Mouse (Mus musculus) erythroid progenitor cell, adult 5-6 weeks (primary cell): ENCODE results near the gene Jaml. TPM values are rescaled to one million over a fixed set of nuclear protein-coding genes. Genes with fewer than 3 reads are reported as not detected.

ENCODE experiments used
- total RNA-seq, 2 experiments: library from RNA; stranded (forward) in 1 of 2; stranded (reverse) in 1 of 2; fragments of 150-400 nt in 1 of 2; fragments of 186-747, 209-891 nt in 1 of 2; gene quantifications; 2 replicates each; pipeline versions ENCODE4 v1.2.3 to v1.2.4; 2015 to 2017; ENCODE audit warnings: low replicate concordance in 2 of 2

The Jaml gene
- total RNA-seq, 2 experiments from 2014 or later = 5.7 TPM; not detected in 1

Other genes starting within 250 kb of the Jaml start
- 59.5 and 91.4 TPM in 2 replicates for gene Kmt2a, start 197.9 kb upstream of the Jaml start, total RNA-seq (2015; ENCODE audit: low replicate concordance)
- 18.1 and 23.3 TPM in 2 replicates for gene Kmt2a, start 197.9 kb upstream of the Jaml start, total RNA-seq (2017; ENCODE audit: low replicate concordance)
- 236 and 252 TPM in 2 replicates for gene Atp5l, start 158.4 kb upstream of the Jaml start, total RNA-seq (2015; ENCODE audit: low replicate concordance)
- gene Atp5l, start 158.4 kb upstream of the Jaml start, total RNA-seq (2017; ENCODE audit: low replicate concordance) = 17.0 and 145 TPM in 2 replicates
- 41.1 and 41.8 TPM in 2 replicates for gene Ube4a, start 113.6 kb upstream of the Jaml start, total RNA-seq (2015; ENCODE audit: low replicate concordance)
- gene Ube4a, start 113.6 kb upstream of the Jaml start, total RNA-seq (2017; ENCODE audit: low replicate concordance) = 33.1 and 35.5 TPM in 2 replicates
- gene Cd3g, start 98.8 kb upstream of the Jaml start, total RNA-seq (2015; ENCODE audit: low replicate concordance) = 6.3 and 14.1 TPM in 2 replicates
- gene Cd3g, start 98.8 kb upstream of the Jaml start, total RNA-seq (2017; ENCODE audit: low replicate concordance) = 15.0 and 15.1 TPM in 2 replicates
- 2.5 and 2.9 TPM in 2 replicates for gene Cd3d, start 97.4 kb upstream of the Jaml start, total RNA-seq (2015; ENCODE audit: low replicate concordance)
- 5.8 TPM in 1 of 2 replicates, not detected in the other for gene Cd3d, start 97.4 kb upstream of the Jaml start, total RNA-seq (2017; ENCODE audit: low replicate concordance)
- 7.2 and 23.9 TPM in 2 replicates for gene Cd3e, start 69.6 kb upstream of the Jaml start, total RNA-seq (2015; ENCODE audit: low replicate concordance)
- 1.0 and 6.5 TPM in 2 replicates for gene Cd3e, start 69.6 kb upstream of the Jaml start, total RNA-seq (2017; ENCODE audit: low replicate concordance)
- not detected in 2 replicates for gene Mpzl2, start 39.4 kb upstream of the Jaml start, total RNA-seq (2015; ENCODE audit: low replicate concordance)
- not detected in 2 replicates for gene Mpzl2, start 39.4 kb upstream of the Jaml start, total RNA-seq (2017; ENCODE audit: low replicate concordance)
- 1.7 TPM in 1 of 2 replicates, not detected in the other for gene Mpzl3, start 24.0 kb upstream of the Jaml start, total RNA-seq (2015; ENCODE audit: low replicate concordance)
- gene Mpzl3, start 24.0 kb upstream of the Jaml start, total RNA-seq (2017; ENCODE audit: low replicate concordance) = not detected in 2 replicates
- not detected in 2 replicates for gene Scn2b, start 38.6 kb downstream of the Jaml start, total RNA-seq (2015; ENCODE audit: low replicate concordance)
- under 0.01 TPM in 1 of 2 replicates, not detected in the other for gene Scn2b, start 38.6 kb downstream of the Jaml start, total RNA-seq (2017; ENCODE audit: low replicate concordance)
- gene Scn4b, start 59.2 kb downstream of the Jaml start, total RNA-seq (2015; ENCODE audit: low replicate concordance) = not detected in 2 replicates
- not detected in 2 replicates for gene Scn4b, start 59.2 kb downstream of the Jaml start, total RNA-seq (2017; ENCODE audit: low replicate concordance)
- gene BC049352, start 102.8 kb downstream of the Jaml start, total RNA-seq (2015; ENCODE audit: low replicate concordance) = not detected in 2 replicates
- gene BC049352, start 102.8 kb downstream of the Jaml start, total RNA-seq (2017; ENCODE audit: low replicate concordance) = not detected in 2 replicates
- not detected in 2 replicates for gene Tmprss4, start 124.9 kb downstream of the Jaml start, total RNA-seq (2015; ENCODE audit: low replicate concordance)
- gene Tmprss4, start 124.9 kb downstream of the Jaml start, total RNA-seq (2017; ENCODE audit: low replicate concordance) = not detected in 2 replicates
- 2.2 and 6.3 TPM in 2 replicates for gene Il10ra, start 190.0 kb downstream of the Jaml start, total RNA-seq (2015; ENCODE audit: low replicate concordance)
- gene Il10ra, start 190.0 kb downstream of the Jaml start, total RNA-seq (2017; ENCODE audit: low replicate concordance) = 3.7 and 4.8 TPM in 2 replicates
- not detected in 2 replicates for gene Tmprss13, start 239.9 kb downstream of the Jaml start, total RNA-seq (2015; ENCODE audit: low replicate concordance)
- not detected in 2 replicates for gene Tmprss13, start 239.9 kb downstream of the Jaml start, total RNA-seq (2017; ENCODE audit: low replicate concordance)